Mouse (Mus musculus): ENCODE measurements at regions not wholly inside any gene's neighbourhood (a gene's known extent, or its start where the extent isn't known, plus 50 kb on each side); places are given as distances from the start of the nearest gene placed in this dataset.

DNA sequence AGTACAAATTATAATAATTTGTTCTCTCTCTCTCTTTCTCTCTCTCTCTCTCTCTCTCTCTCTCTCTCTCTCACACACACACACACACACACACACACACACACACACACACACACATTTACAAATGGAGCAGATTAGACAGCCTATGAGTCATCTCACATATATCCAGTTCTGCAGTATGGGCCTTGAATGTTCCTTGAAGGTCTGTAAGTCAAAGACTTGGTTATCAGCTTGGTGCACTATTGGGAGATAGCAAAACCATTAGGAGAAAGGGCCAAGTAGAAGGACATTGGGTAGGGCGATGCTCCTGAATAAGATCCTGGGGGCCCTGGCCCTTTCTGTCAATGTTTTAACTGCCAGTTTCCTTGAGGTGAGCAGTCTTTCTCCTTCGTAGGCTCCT, 145.1 kb upstream of the Trib2 start:
- Histone ChIP-seq H3K4me2 (no peak overlapping the region), H3K36me3 (no peaks in the 10 kb centered on the region), H3K4me3 (no peak overlapping the region), H3K27ac (no peak overlapping the region), H3K9me3 (replicated peaks) (no peaks in the 10 kb centered on the region), H3K9ac (no peak overlapping the region), H3K4me1 (no peaks in the 10 kb centered on the region; the same call in 1 of the 2 replicates), H3K27me3 (replicated peaks) (no peaks in the 10 kb centered on the region)
- WGBS (ENCODE audit: insufficient replicate concordance) = 40% methylated on average over 2 of the region's 2 CpGs
- no peak for ATAC-seq

DNA sequence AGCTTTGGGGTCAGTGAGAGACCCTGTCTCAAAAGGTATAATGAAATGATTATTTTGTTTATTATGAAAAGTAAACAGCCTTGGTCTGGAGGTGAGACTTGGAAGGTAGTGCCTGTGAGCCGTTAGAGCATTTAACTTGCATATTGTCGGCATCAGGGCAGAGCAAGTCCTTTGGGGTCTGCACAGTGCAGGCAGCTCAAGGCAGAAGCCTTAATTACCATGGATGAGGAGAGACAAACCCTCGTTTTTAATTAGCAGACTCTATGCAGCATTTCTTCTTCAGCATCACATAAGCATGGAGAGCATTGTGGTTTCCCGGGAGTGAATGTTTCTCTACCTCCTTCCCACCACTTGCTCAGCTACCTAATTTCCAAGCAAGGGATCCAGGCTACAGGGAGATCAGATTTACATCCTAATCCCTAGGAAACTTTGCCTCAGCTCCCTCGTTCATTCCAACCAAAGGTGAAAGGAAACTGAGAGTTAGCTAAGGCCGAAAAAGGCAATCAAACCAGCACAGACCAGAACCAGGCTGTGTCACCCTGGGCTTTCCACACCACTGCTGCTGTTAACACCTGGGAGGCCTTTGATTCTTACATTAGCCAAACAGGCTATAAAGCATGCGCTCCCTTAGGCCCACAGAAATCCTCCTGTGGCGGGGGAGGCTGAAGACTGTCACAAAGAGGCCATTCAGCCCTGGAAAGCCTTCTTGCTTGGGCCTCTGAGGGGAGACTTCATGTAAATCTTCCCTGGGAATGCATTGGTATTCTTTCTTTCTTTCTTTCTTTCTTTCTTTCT, 120.9 kb upstream of the Trib2 start:
- ATAC-seq = no peak
- no peaks in the 10 kb centered on the region for H3K9me3 ChIP-seq (replicated peaks)
- no peak overlapping the region for H3K9ac ChIP-seq
- no peak overlapping the region for H3K4me3 ChIP-seq
- H3K36me3 ChIP-seq = no peaks in the 10 kb centered on the region
- no peak overlapping the region for H3K27ac ChIP-seq
- no peak overlapping the region for H3K4me2 ChIP-seq
- H3K27me3 ChIP-seq (replicated peaks) = no peaks in the 10 kb centered on the region
- WGBS (ENCODE audit: insufficient replicate concordance) = 55% methylated on average over 8 of the region's 8 CpGs
- H3K4me1 ChIP-seq = no peaks in the 10 kb centered on the region

DNA sequence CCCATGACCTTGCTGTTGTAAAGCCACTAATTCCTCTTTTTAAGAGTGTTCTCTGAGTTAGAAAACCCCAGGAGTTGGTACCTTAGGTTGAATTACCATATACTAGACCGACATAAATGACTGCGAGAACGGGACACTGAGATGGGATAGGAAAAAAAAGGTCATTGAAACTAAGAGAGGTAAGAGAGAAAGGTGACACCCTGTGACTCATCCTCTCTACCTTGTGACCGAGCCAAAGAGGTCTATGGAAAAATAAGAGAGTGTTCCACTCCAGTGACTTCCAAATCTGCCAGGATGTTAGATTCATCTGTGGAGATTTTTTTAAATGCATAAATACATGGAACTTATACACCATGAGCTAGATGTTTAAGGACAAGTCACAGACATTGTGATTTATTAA, 115.3 kb upstream of the Trib2 start:
- no peak for ATAC-seq
- Histone ChIP-seq H3K27ac (no peak overlapping the region), H3K27me3 (replicated peaks) (no peaks in the 10 kb centered on the region), H3K4me3 (no peak overlapping the region), H3K9me3 (replicated peaks) (no peaks in the 10 kb centered on the region), H3K4me1 (no peaks in the 10 kb centered on the region), H3K4me2 (no peak overlapping the region), H3K9ac (no peak overlapping the region), H3K36me3 (no peaks in the 10 kb centered on the region)
- WGBS (ENCODE audit: insufficient replicate concordance) = 77% methylated on average over 4 of the region's 4 CpGs

DNA sequence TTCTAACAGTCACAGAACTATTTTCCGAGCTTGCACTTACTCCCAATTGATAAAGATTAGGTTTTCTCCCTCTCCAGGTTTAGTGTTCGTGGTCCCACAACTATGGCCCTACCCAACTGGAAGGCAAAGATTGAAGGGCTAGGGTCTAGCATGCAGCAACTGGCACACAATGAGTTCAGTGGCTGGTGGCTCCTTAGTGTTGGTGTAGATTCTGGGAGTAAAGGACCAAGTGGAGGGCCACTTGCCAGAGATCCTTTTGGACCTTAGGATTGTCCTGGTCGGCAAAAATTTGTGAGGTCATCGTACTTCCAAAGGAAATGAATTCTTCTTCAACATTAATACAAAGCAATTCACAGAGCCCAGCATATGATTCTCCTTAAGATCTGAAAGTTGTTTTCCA, 114.8 kb upstream of the Trib2 start:
- no peaks in the 10 kb centered on the region for H3K27me3 ChIP-seq (replicated peaks)
- no peak overlapping the region for H3K4me3 ChIP-seq
- 63% methylated on average over 4 of the region's 4 CpGs for WGBS (ENCODE audit: insufficient replicate concordance)
- no peaks in the 10 kb centered on the region for H3K9me3 ChIP-seq (replicated peaks)
- no peak overlapping the region for H3K27ac ChIP-seq
- H3K36me3 ChIP-seq = no peaks in the 10 kb centered on the region
- no peak overlapping the region for H3K9ac ChIP-seq
- no peaks in the 10 kb centered on the region for H3K4me1 ChIP-seq
- ATAC-seq = no peak
- no peak overlapping the region for H3K4me2 ChIP-seq

DNA sequence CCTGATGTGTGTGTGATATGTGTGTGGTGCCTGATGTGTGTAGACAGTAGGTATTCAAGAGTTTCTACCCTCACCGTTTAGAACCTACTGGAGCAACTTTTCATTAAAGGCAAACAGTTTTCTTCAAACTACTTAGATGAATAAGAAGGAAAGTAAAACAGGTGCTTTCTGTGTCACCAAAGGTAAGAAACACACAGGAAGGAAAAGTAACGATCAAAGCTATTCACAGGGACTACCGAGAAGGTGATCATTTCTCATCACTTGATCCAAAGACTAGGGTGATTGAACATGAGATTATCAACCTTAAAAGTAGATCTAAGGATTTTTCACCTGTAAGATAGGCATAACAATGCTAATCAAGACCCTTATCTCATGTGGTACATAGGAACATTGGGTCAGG, 113.4 kb upstream of the Trib2 start:
- no peak for ATAC-seq

DNA sequence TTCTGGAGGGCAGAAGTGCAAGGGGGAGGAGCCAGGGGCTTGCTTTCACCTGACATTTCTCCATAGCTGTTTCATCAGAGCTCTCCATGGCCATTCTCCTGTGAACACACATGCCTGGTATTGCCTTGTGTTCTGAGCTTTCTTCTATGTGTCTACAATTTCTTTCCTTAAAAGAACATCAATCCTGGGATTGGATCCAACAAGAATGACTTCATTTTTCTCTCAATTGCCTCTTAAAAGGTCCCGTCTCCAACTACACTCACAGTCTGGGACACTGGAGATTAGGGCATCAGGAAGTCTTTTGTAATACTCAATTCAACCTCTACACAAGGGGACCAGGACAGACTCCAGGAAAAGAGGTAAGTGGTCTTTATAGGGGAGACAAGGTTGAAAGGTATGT, 112.8 kb upstream of the Trib2 start:
- no peak for ATAC-seq
- 72% methylated on average over 1 of the region's 1 CpGs for WGBS (ENCODE audit: insufficient replicate concordance)
- Histone ChIP-seq H3K27ac (no peak overlapping the region), H3K4me1 (no peaks in the 10 kb centered on the region), H3K36me3 (no peaks in the 10 kb centered on the region), H3K9ac (no peak overlapping the region), H3K4me2 (no peak overlapping the region), H3K27me3 (replicated peaks) (no peaks in the 10 kb centered on the region), H3K4me3 (no peak overlapping the region), H3K9me3 (replicated peaks) (no peaks in the 10 kb centered on the region)

More for the DNA sequence above, 113.4 kb upstream of the Trib2 start:
- no peak overlapping the region for H3K4me3 ChIP-seq
- no peaks in the 10 kb centered on the region for H3K4me1 ChIP-seq
- no peak overlapping the region for H3K27ac ChIP-seq
- no peaks in the 10 kb centered on the region for H3K9me3 ChIP-seq (replicated peaks)
- H3K36me3 ChIP-seq = no peaks in the 10 kb centered on the region
- WGBS (ENCODE audit: insufficient replicate concordance) = 72% methylated on average over 3 of the region's 3 CpGs
- no peak overlapping the region for H3K4me2 ChIP-seq
- H3K9ac ChIP-seq = no peak overlapping the region
- no peaks in the 10 kb centered on the region for H3K27me3 ChIP-seq (replicated peaks)

DNA sequence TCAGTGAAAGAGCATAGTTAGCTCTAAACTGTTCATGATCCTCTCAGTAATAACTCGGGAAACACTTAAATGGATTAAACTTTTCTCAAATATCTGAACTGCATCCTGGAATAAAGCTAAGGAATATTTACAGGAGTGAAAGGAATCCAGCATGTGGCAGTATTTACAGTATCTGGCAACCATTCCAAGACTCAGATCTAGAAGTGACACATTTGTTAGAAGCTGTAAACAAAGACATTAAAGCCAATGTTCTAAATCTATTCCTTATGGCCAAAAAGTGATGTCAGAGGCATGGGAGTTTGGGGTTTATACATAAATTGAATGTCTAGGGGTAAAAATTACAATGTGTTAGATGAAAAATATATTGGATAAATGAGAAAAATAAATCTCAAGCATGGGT, 101.6 kb upstream of the Trib2 start:
- H3K9ac ChIP-seq = no peak overlapping the region
- H3K9me3 ChIP-seq (replicated peaks) = no peaks in the 10 kb centered on the region
- H3K27ac ChIP-seq = no peak overlapping the region
- H3K4me2 ChIP-seq = no peak overlapping the region
- H3K36me3 ChIP-seq = no peaks in the 10 kb centered on the region
- no peaks in the 10 kb centered on the region for H3K27me3 ChIP-seq (replicated peaks)
- no peak for ATAC-seq
- no peaks in the 10 kb centered on the region for H3K4me1 ChIP-seq
- 57% methylated on average over 1 of the region's 1 CpGs for WGBS (ENCODE audit: insufficient replicate concordance)
- no peak overlapping the region for H3K4me3 ChIP-seq

DNA sequence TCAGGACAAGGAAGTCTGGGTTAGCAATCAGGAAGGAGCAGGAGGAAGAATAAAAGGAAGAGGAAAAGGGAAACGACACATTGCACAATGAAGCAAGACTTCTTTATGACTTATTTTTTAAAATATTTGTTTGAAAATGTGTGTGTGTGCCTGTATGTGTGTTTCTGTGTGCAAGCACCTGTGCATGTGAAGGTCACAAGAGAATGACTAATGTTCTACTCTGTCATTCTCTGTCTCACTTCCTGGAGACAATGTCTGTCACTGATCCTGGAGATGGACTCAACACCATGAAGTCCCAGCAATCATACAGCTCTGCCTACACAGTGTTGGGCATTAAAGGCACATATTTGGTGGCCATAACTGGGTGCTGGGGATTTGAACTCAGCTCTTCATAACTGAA, 96.2 kb upstream of the Trib2 start:
- no peaks in the 10 kb centered on the region for H3K27me3 ChIP-seq (replicated peaks)
- no peak for ATAC-seq
- WGBS (ENCODE audit: insufficient replicate concordance) = 38% methylated on average over 1 of the region's 1 CpGs

DNA sequence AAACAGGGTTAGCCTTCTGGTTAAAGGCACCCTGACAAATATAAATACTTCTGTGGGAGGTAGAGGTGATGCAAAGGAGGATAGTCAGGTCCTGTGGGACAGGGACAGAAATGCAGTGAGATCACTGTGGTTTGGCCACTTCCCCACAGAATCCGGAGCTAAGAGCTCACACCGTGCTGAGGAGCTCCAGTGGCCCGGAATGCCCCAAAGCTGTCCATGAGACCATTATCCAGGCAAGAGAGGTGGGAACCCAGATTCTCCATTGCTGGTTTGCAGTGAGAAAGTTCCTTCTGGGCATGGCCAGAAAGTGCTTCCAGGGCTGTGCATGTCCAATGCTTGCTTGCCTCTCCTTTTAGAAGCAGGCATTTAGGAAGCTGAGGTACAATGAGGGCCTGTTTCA, 95.8 kb upstream of the Trib2 start:
- Histone ChIP-seq H3K4me3 (no peak overlapping the region), H3K4me1 (no peaks in the 10 kb centered on the region), H3K36me3 (no peaks in the 10 kb centered on the region), H3K4me2 (no peak overlapping the region), H3K9me3 (replicated peaks) (no peaks in the 10 kb centered on the region), H3K27me3 (replicated peaks) (no peaks in the 10 kb centered on the region), H3K27ac (no peak overlapping the region), H3K9ac (no peak overlapping the region)
- no peak for ATAC-seq
- WGBS (ENCODE audit: insufficient replicate concordance) = 43% methylated on average over 3 of the region's 3 CpGs

More for the DNA sequence above, 96.2 kb upstream of the Trib2 start:
- Histone ChIP-seq H3K27ac (no peak overlapping the region), H3K4me2 (no peak overlapping the region), H3K4me3 (no peak overlapping the region), H3K4me1 (no peaks in the 10 kb centered on the region), H3K9ac (no peak overlapping the region), H3K36me3 (no peaks in the 10 kb centered on the region), H3K9me3 (replicated peaks) (no peaks in the 10 kb centered on the region)

DNA sequence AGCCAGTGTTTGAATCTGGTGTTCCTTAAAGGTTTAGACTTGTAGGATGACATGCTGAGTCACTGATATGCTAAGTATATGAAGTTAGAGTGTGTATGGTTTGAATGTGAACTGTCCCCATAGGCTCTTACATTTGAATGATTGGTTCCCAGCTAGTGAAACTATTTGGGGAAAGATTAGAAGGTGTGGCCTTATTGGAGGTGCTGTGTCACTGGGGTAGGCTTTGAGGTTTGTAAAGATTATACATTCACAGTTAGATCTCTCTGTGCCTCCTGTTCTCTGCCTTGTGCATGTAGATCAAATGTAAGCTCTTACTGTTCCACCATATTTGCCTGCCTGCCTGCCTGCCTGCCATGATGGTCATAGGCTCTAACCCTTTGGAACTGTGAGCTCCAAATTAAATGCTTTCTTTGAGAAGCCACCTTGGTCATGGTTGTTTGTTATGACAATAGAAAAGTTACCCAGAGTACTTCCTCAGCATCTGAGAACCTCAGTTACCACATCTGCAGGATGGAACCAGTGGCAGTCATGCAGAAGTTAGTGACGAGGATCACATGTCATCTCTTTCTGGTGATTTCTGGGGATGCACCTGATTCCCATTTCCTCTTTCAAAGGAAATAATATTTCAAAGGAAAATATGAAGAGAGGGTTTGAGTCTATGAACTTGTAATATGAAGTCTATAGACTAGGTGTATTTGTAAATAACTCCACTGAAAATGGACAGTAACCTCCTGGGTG, 94.7 kb upstream of the Trib2 start:
- no peaks in the 10 kb centered on the region for H3K9me3 ChIP-seq (replicated peaks)
- no peak overlapping the region for H3K27ac ChIP-seq
- H3K4me2 ChIP-seq = no peak overlapping the region
- H3K27me3 ChIP-seq (replicated peaks) = no peaks in the 10 kb centered on the region
- no peak overlapping the region for H3K4me3 ChIP-seq
- ATAC-seq = no peak
- no peaks in the 10 kb centered on the region for H3K4me1 ChIP-seq
- no peak overlapping the region for H3K9ac ChIP-seq
- WGBS (ENCODE audit: insufficient replicate concordance) = 69% methylated on average over 1 of the region's 1 CpGs
- H3K36me3 ChIP-seq = no peaks in the 10 kb centered on the region

DNA sequence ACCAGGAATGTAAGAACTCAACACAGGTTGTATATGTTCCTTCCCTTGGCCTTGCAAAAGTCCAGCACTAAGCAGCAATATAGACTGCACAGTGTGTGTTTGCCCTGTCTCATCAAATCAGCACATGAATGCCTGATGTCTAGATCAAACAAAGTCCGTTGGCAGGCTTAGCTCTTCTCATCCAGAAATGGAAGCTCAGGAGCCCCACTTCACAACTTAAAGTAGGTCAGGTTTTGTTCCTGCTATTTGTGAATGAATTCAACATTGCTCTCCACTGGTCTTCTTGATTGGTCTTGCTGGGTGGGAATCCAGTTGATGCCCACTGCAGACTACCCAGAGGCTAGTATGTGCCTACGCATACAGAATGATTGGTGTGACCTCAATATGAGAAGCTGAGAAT, 80.8 kb upstream of the Trib2 start:
- H3K9me3 ChIP-seq (replicated peaks) = no peaks in the 10 kb centered on the region
- peaks cover 5% of the 10 kb centered on the region; the same call in 1 of the 2 replicates for H3K4me1 ChIP-seq
- H3K27me3 ChIP-seq (replicated peaks) = no peaks in the 10 kb centered on the region
- 68% methylated on average over 2 of the region's 2 CpGs for WGBS (ENCODE audit: insufficient replicate concordance)
- H3K9ac ChIP-seq = no peak overlapping the region
- H3K27ac ChIP-seq = no peak overlapping the region
- no peak overlapping the region for H3K4me3 ChIP-seq
- no peak for ATAC-seq
- H3K36me3 ChIP-seq = no peaks in the 10 kb centered on the region
- no peak overlapping the region for H3K4me2 ChIP-seq

DNA sequence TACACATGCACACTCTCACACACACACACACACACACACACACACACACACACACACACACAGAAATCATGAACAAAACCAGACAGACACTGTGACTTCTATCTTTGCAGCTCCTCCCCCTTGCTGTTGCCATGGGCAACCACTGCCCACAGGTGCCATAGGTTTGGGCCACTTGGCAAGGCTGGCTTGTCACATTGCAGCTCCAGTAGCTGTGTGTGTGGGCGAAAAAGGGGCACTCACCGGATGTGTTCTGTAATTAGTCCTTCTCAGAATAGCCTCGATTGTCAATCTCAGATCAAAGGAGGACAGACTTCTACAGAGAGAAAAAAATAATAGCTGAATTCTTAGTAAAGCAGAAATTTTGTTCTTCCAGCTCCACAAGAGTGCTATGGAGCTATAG, 79.8 kb upstream of the Trib2 start:
- Histone ChIP-seq H3K36me3 (no peaks in the 10 kb centered on the region), H3K4me2 (no peak overlapping the region), H3K27ac (no peak overlapping the region), H3K9ac (no peak overlapping the region), H3K4me3 (no peak overlapping the region), H3K9me3 (replicated peaks) (no peaks in the 10 kb centered on the region), H3K27me3 (replicated peaks) (no peaks in the 10 kb centered on the region), H3K4me1 (no peaks in the 10 kb centered on the region)
- no peak for ATAC-seq
- WGBS (ENCODE audit: insufficient replicate concordance) = 55% methylated on average over 3 of the region's 3 CpGs
